28 mouse cellular contexts compared by ENCODE assay signal in the genomic region with DNA sequence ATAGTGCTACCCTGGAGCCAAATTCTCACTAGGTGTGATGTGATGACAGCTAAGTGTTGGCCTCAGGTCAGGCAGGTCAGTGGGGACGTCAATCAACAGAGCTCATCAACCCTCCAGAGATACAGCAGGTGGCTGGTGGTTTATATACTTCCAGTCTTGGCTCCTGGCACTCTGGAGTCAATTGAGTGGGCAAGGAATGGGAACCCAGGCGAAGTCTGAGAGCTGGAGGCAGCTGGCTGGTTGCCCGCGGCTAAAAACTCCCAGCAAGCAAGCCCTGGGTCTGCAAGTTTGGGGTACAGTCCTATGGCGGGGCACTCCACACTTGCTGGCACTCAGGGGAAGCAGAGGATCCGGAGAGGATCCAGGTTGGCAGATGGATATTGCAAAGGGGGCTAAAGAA. TPM values are rescaled to one million over a fixed set of nuclear protein-coding genes. Genes with fewer than 3 reads are reported as not detected.
A peak's percentile ranks its signal among the peaks of the same experiment; 100 is the strongest.
DNase-seq lines count a peak whose midpoint lies in the region; ATAC-seq and TF ChIP-seq lines count a peak whose summit lies in the region.
"Had no signal": no experiment of that assay in that cellular context is flagged by ENCODE, and none has a peak within 500 bp of the region (broad histone marks: within the 10 kb centered on the region; RNA-seq: fewer than 3 reads in every experiment).

No protein-coding gene starts in this region.

- H3K9me3 ChIP-seq in forebrain, embryonic 14.5 days (replicated peaks; ENCODE audit: control insufficient read depth, low read length), result no peaks in the 10 kb centered on the region
- H3K9me3 ChIP-seq in forebrain, embryonic 11.5 days (ENCODE audit: control insufficient read depth, low read length), result no peaks in the 10 kb centered on the region; the same call in 1 of the 2 replicates
- H3K9me3 ChIP-seq: embryonic facial prominence, embryonic 10.5 days; embryonic facial prominence, embryonic 15.5 days; forebrain, embryonic 13.5 days; liver, embryonic 12.5 days; midbrain, embryonic 12.5 days; stomach, embryonic 15.5 days had no signal

- no peak overlapping the region for H3K4me2 ChIP-seq in forebrain, embryonic 14.5 days (ENCODE audit: low read length)
- H3K4me2 ChIP-seq in forebrain, embryonic 11.5 days (ENCODE audit: low read depth, low read length, severe bottlenecking), result no peak overlapping the region
- H3K4me2 ChIP-seq: embryonic facial prominence, embryonic 15.5 days; hindbrain, embryonic 14.5 days; liver, embryonic 12.5 days; midbrain, embryonic 12.5 days; stomach, embryonic 15.5 days had no signal

- no peaks in the 10 kb centered on the region for H3K27me3 ChIP-seq in forebrain, embryonic 14.5 days (replicated peaks; ENCODE audit: control insufficient read depth, insufficient read depth, low read length)
- H3K27me3 ChIP-seq in forebrain, embryonic 11.5 days (ENCODE audit: control insufficient read depth, insufficient read depth, low read length), result no peaks in the 10 kb centered on the region
- no peaks in the 10 kb centered on the region for H3K27me3 ChIP-seq in heart, adult 2 months (ENCODE audit: control insufficient read depth, insufficient read depth, low read length)
- H3K27me3 ChIP-seq: embryonic facial prominence, embryonic 15.5 days; forebrain, embryonic 13.5 days; midbrain, embryonic 12.5 days; Patski had no signal

- TF ChIP-seq CTCF in heart, adult 2 months (IDR thresholded peaks at IDR 0.05), result no peak

- DNase-seq in forebrain, embryonic 14.5 days (ENCODE audit: low spot score), result no peak
- no peak for DNase-seq in forebrain, embryonic 11.5 days (ENCODE audit: low spot score)
- peak in 1 of 2 experiments; percentile 36 for DNase-seq in heart, adult 2 months
- no peak for DNase-seq in heart, adult 8-10 months (ENCODE audit: low spot score)
- peak; percentile 19 for DNase-seq in kidney, adult 9 months
- DNase-seq in kidney, adult 18-20 months, result no peak
- DNase-seq: adrenal gland, postnatal 10 days; cerebellum, adult 11 months; cerebellum, postnatal 25 days; gastrocnemius, postnatal 14 days; heart, postnatal 36 days; liver, postnatal 0 days; lung, postnatal 36 days; right cerebral cortex, postnatal 25 days had no signal

- H3K4me1 ChIP-seq in forebrain, embryonic 14.5 days (ENCODE audit: control insufficient read depth, insufficient read depth, low read length), result peaks cover 35% of the 10 kb centered on the region
- peaks cover 13% of the 10 kb centered on the region; the same call in 1 of the 2 replicates for H3K4me1 ChIP-seq in forebrain, embryonic 11.5 days (replicated peaks; ENCODE audit: control insufficient read depth, insufficient read depth, low read length)
- H3K4me1 ChIP-seq in heart, adult 2 months (ENCODE audit: control insufficient read depth, insufficient read depth, low read length), result peaks cover 38% of the 10 kb centered on the region
- peaks cover 27% of the 10 kb centered on the region for H3K4me1 ChIP-seq in brown adipose tissue, adult 24 weeks (ENCODE audit: control insufficient read depth, insufficient read depth, insufficient read length, low read length)

- H3K9ac ChIP-seq in forebrain, embryonic 14.5 days (ENCODE audit: low read length), result no peak overlapping the region
- H3K9ac ChIP-seq in forebrain, embryonic 11.5 days (ENCODE audit: low read length), result no peak overlapping the region
- no peak overlapping the region for H3K9ac ChIP-seq in heart, adult 2 months (ENCODE audit: low read depth, low read length)
- H3K9ac ChIP-seq: embryonic facial prominence, embryonic 15.5 days; forebrain, embryonic 13.5 days; hindbrain, embryonic 14.5 days; liver, embryonic 12.5 days; liver, postnatal 0 days; midbrain, embryonic 12.5 days; stomach, embryonic 15.5 days had no signal

- H3K27ac ChIP-seq in forebrain, embryonic 14.5 days (ENCODE audit: low read depth, low read length), result peak overlapping the region; percentile 9; the same call in 1 of the 2 replicates
- no peak overlapping the region for H3K27ac ChIP-seq in forebrain, embryonic 11.5 days (ENCODE audit: low read depth, low read length)
- H3K27ac ChIP-seq in heart, adult 2 months, result peak overlapping the region; percentile 12; the same call in 1 of the 2 replicates
- peak overlapping the region; percentile 97 for H3K27ac ChIP-seq in brown adipose tissue, adult 24 weeks (replicated peaks; ENCODE audit: low read depth, low read length)
- H3K27ac ChIP-seq: embryonic facial prominence, embryonic 10.5 days; embryonic facial prominence, embryonic 15.5 days; forebrain, embryonic 13.5 days; hindbrain, embryonic 14.5 days; layer of hippocampus, adult 2 months; left cerebral cortex, adult 2 months; liver, embryonic 12.5 days; midbrain, embryonic 12.5 days; stomach, embryonic 15.5 days had no signal

- TF ChIP-seq EP300 in heart, adult 2 months (IDR thresholded peaks at IDR 0.05; ENCODE audit: insufficient read depth, low read depth, low read length), result no peak

- no peak for TF ChIP-seq POLR2A in heart, adult 2 months (IDR thresholded peaks at IDR 0.05; ENCODE audit: insufficient read depth, low read depth, low read length)

- 81% methylated on average over 6 of the region's 6 CpGs for WGBS in forebrain, embryonic 14.5 days
- 94% methylated on average over 6 of the region's 6 CpGs for WGBS in forebrain, embryonic 11.5 days
- whole genome bisulfite sequencing in heart, adult 2 months, result 63% methylated on average over 6 of the region's 6 CpGs

- H3K4me3 ChIP-seq in forebrain, embryonic 14.5 days (ENCODE audit: low read depth, low read length), result no peak overlapping the region
- no peak overlapping the region for H3K4me3 ChIP-seq in forebrain, embryonic 11.5 days (ENCODE audit: low read depth, low read length)
- H3K4me3 ChIP-seq in heart, adult 2 months, result no peak overlapping the region
- H3K4me3 ChIP-seq in brown adipose tissue, adult 24 weeks (ENCODE audit: insufficient read depth, low read depth, low read length), result no peak overlapping the region
- H3K4me3 ChIP-seq: embryonic facial prominence, embryonic 10.5 days; embryonic facial prominence, embryonic 15.5 days; forebrain, embryonic 13.5 days; layer of hippocampus, adult 2 months; left cerebral cortex, adult 2 months; liver, embryonic 12.5 days; midbrain, embryonic 12.5 days; stomach, embryonic 15.5 days had no signal

- peaks cover 31% of the 10 kb centered on the region for H3K36me3 ChIP-seq in forebrain, embryonic 14.5 days (ENCODE audit: control insufficient read depth, insufficient read depth, low read length)
- peaks cover 12% of the 10 kb centered on the region for H3K36me3 ChIP-seq in forebrain, embryonic 11.5 days (ENCODE audit: control insufficient read depth, insufficient read depth, low read length)
- H3K36me3 ChIP-seq in heart, adult 2 months (ENCODE audit: control insufficient read depth, insufficient read depth, low read length), result peaks cover 16% of the 10 kb centered on the region

- intact Hi-C loops in heart, adult 2 months (cut with DNase I), result no loop called here

- no peak for ATAC-seq in forebrain, embryonic 14.5 days
- no peak for ATAC-seq in forebrain, embryonic 11.5 days (replicated peaks; ENCODE audit: low FRiP score)
- ATAC-seq: forebrain, embryonic 13.5 days; liver, embryonic 12.5 days; liver, postnatal 0 days had no signal

- H3K79me2 ChIP-seq in heart, adult 2 months (replicated peaks; ENCODE audit: control insufficient read depth, insufficient read depth, low read length), result peaks cover 2% of the 10 kb centered on the region

RNA-seq across cellular contexts. Expression of gene Ackr3, which starts 9.1 kb away (rescaled TPM):
- 33.5 and 40.2 TPM in 2 replicates for polyA plus RNA-seq in forebrain, embryonic 14.5 days (2014; fragmentation: Nextera tagmentation; extraction: Ambion mirVana)
- 31.2 and 31.9 TPM in 2 replicates for polyA plus RNA-seq in forebrain, embryonic 11.5 days (2014; fragmentation: Nextera tagmentation; extraction: Ambion mirVana)
- 10 to 100 TPM; 56.5 to 58.0 TPM for total RNA-seq in heart, adult 2 months (2021)
- 186 and 351 TPM in 2 replicates for polyA plus RNA-seq in heart, adult 2 months (2012; rRNA removed)
- total RNA-seq in heart, adult 8-10 months (2022), result 10 to 100 TPM; 46.3 to 71.9 (median 54.9) TPM
- polyA plus RNA-seq in brown adipose tissue, adult 24 weeks (2012; ENCODE audit: insufficient read depth, insufficient read length, missing spikeins), result 74.7 and 97.7 TPM in 2 replicates
- total RNA-seq: megakaryocyte, adult 5-6 weeks; MEL; neutrophil, adult 5-6 weeks had no signal

RNA-seq across cellular contexts. Expression of gene Iqca, which starts 59.7 kb away (rescaled TPM):
- 0.95 and 0.99 TPM in 2 replicates for polyA plus RNA-seq in forebrain, embryonic 14.5 days (2014; fragmentation: Nextera tagmentation; extraction: Ambion mirVana)
- polyA plus RNA-seq in forebrain, embryonic 11.5 days (2014; fragmentation: Nextera tagmentation; extraction: Ambion mirVana), result 0.29 and 0.36 TPM in 2 replicates
- not detected for total RNA-seq in heart, adult 2 months (2021)
- 0.43 TPM in 1 of 2 replicates, not detected in the other for polyA plus RNA-seq in heart, adult 2 months (2012; rRNA removed)
- not detected for total RNA-seq in heart, adult 8-10 months (2022)
- polyA plus RNA-seq in brown adipose tissue, adult 24 weeks (2012; ENCODE audit: insufficient read depth, insufficient read length, missing spikeins), result not detected in 2 replicates
- total RNA-seq: adrenal gland, postnatal 10 days; heart, postnatal 36 days; megakaryocyte, adult 5-6 weeks; MEL; neutrophil, adult 5-6 weeks had no signal
- polyA plus RNA-seq: midbrain, embryonic 12.5 days; stomach, embryonic 15.5 days had no signal
